Mouse (Mus musculus): ENCODE measurements at regions not wholly inside any gene's neighbourhood (a gene's known extent, or its start where the extent isn't known, plus 50 kb on each side); places are given as distances from the start of the nearest gene placed in this dataset.

GRCm38 (mm10) chr13:73008856-73009546 lies 251.3 kb upstream of the Irx4 start:
- dilution Hi-C loops (cut with MboI; ENCODE audit: extremely low pct_ligation_motif_present, extremely low pct_unique_long_range_greater_than_20kb, low sequenced_read_pairs) = no loop called here
- no peak for DNase-seq (ENCODE audit: extremely low read depth)
- Histone ChIP-seq H3K4me3 (replicated peaks in 1 of 3; ENCODE audit: low read depth in 2 of 3, low read length in 2 of 3, poor library complexity in 1 of 3) (no peak overlapping the region), H3K36me3 (replicated peaks in 1 of 2; ENCODE audit: control insufficient read depth in 1 of 2, insufficient read depth in 1 of 2, low read length in 1 of 2) (no peaks in the 10 kb centered on the region), H3K4me2 (ENCODE audit: insufficient read depth, low read depth, poor library complexity, severe bottlenecking) (no peak overlapping the region), H3K79me2 (replicated peaks; ENCODE audit: control insufficient read depth, extremely low read depth, insufficient read depth, poor library complexity, severe bottlenecking) (no peaks in the 10 kb centered on the region), H3K9ac (ENCODE audit: insufficient read depth, low read depth) (no peak overlapping the region), H3K4me1 (ENCODE audit: control insufficient read depth in 1 of 2, insufficient read depth in 2 of 2) (no peaks in the 10 kb centered on the region), H3K27ac (ENCODE audit: insufficient read depth, low read depth) (no peak overlapping the region), H3K27me3 (replicated peaks) (no peaks in the 10 kb centered on the region), H3K9me3 (replicated peaks; ENCODE audit: low read length) (peaks cover 73% of the 10 kb centered on the region)
- TF ChIP-seq ETS1 (conservative IDR thresholded peaks at IDR 0.05; ENCODE audit: low read depth, low read length) (no peak), ZMIZ1 (IDR thresholded peaks at IDR 0.05; ENCODE audit: low read depth, low read length) (no peak), ZNF384 (IDR thresholded peaks at IDR 0.05; ENCODE audit: low read depth, low read length) (no peak), RCOR1 (conservative IDR thresholded peaks at IDR 0.05; ENCODE audit: low read depth, low read length) (no peak), MXI1 (IDR thresholded peaks at IDR 0.05; ENCODE audit: low read depth, low read length) (no peak), POLR2AphosphoS2 (IDR thresholded peaks at IDR 0.05; ENCODE audit: low read depth, low read length) (no peak), POLR2A (IDR thresholded peaks at IDR 0.05; ENCODE audit: low read depth, low read length) (no peak), RAD21 (IDR thresholded peaks at IDR 0.05; ENCODE audit: low read depth, low read length) (no peak), ZC3H11A (IDR thresholded peaks at IDR 0.05; ENCODE audit: low read depth, low read length) (no peak), KAT2A (IDR thresholded peaks at IDR 0.05; ENCODE audit: insufficient replicate concordance, low read length) (no peak), EP300 (IDR thresholded peaks at IDR 0.05; ENCODE audit: low read length) (no peak), MAX (IDR thresholded peaks at IDR 0.05; ENCODE audit: low read length) (no peak), PAX5 (IDR thresholded peaks at IDR 0.05; ENCODE audit: low read length) (no peak), UBTF (IDR thresholded peaks at IDR 0.05; ENCODE audit: low read depth, low read length) (no peak)
- in situ Hi-C loops (cut with MboI; ENCODE audit: low pct_ligation_motif_present, low pct_unique_long_range_greater_than_20kb, low sequenced_read_pairs) = no loop called here

- H3K4me3 ChIP-seq (replicated peaks in 1 of 3; ENCODE audit: low read depth in 2 of 3, low read length in 2 of 3, poor library complexity in 1 of 3) = no peak overlapping the region
- TF ChIP-seq MEF2A (IDR thresholded peaks at IDR 0.05; ENCODE audit: borderline replicate concordance, low read depth, low read length) (no peak), MXI1 (IDR thresholded peaks at IDR 0.05; ENCODE audit: low read depth, low read length) (no peak), GABPA (IDR thresholded peaks at IDR 0.05; ENCODE audit: insufficient replicate concordance, low read depth, low read length) (no peak), ZC3H11A (IDR thresholded peaks at IDR 0.05; ENCODE audit: low read depth, low read length) (no peak), ZNF384 (IDR thresholded peaks at IDR 0.05; ENCODE audit: low read depth, low read length) (no peak), SMC3 (IDR thresholded peaks at IDR 0.05; ENCODE audit: low read depth, low read length) (no peak), MAX (IDR thresholded peaks at IDR 0.05; ENCODE audit: low read length) (no peak), RAD21 (IDR thresholded peaks at IDR 0.05; ENCODE audit: low read depth, low read length) (no peak), NRF1 (IDR thresholded peaks at IDR 0.05; ENCODE audit: low read depth, low read length) (no peak), TBP (conservative IDR thresholded peaks at IDR 0.05; ENCODE audit: low read depth, low read length) (no peak), CTCF (conservative IDR thresholded peaks at IDR 0.05 in 1 of 2, IDR thresholded peaks at IDR 0.05 in 1 of 2; ENCODE audit: low read depth in 2 of 2, low read length in 2 of 2) (no peak), SIN3A (IDR thresholded peaks at IDR 0.05; ENCODE audit: low read length) (no peak), ETS1 (conservative IDR thresholded peaks at IDR 0.05; ENCODE audit: low read depth, low read length) (no peak), NELFE (IDR thresholded peaks at IDR 0.05; ENCODE audit: low read depth, low read length) (no peak)
- no peak for DNase-seq (ENCODE audit: extremely low read depth)
- no peaks in the 10 kb centered on the region for H3K27me3 ChIP-seq (replicated peaks)
- no peaks in the 10 kb centered on the region for H3K36me3 ChIP-seq (replicated peaks in 1 of 2; ENCODE audit: control insufficient read depth in 1 of 2, insufficient read depth in 1 of 2, low read length in 1 of 2)
- no peak overlapping the region for H3K27ac ChIP-seq (ENCODE audit: insufficient read depth, low read depth)
- dilution Hi-C loops (cut with MboI; ENCODE audit: extremely low pct_ligation_motif_present, extremely low pct_unique_long_range_greater_than_20kb, low sequenced_read_pairs) (no loop called here), in situ Hi-C loops (cut with MboI; ENCODE audit: low pct_ligation_motif_present, low pct_unique_long_range_greater_than_20kb, low sequenced_read_pairs) (no loop called here)
- H3K79me2 ChIP-seq (replicated peaks; ENCODE audit: control insufficient read depth, extremely low read depth, insufficient read depth, poor library complexity, severe bottlenecking) = no peaks in the 10 kb centered on the region
- no peaks in the 10 kb centered on the region for H3K4me1 ChIP-seq (ENCODE audit: control insufficient read depth in 1 of 2, insufficient read depth in 2 of 2)
- peaks cover 70% of the 10 kb centered on the region for H3K9me3 ChIP-seq (replicated peaks; ENCODE audit: low read length)
- H3K4me2 ChIP-seq (ENCODE audit: insufficient read depth, low read depth, poor library complexity, severe bottlenecking) = no peak overlapping the region
- H3K9ac ChIP-seq (ENCODE audit: insufficient read depth, low read depth) = no peak overlapping the region
Measured at GRCm38 (mm10) chr13:73009547-73010475, 250.5 kb upstream of the Irx4 start.

Measured in CH12.LX (cell line).